Mouse (Mus musculus) liver, embryonic 14.5 days (tissue): ENCODE data around the gene Plcb4.

Source experiments
- CTCF ChIP-seq: IDR thresholded peaks from 2 replicates; pipeline ENCODE4 v1.5.1; 2016; ENCODE audit warnings: antibody characterized with exemption, low read depth, control low read depth
- EP300 ChIP-seq: IDR thresholded peaks from 2 replicates; pipeline ENCODE4 v1.6.1; 2016; ENCODE audit warnings: antibody characterized with exemption, low read depth

DNA sequence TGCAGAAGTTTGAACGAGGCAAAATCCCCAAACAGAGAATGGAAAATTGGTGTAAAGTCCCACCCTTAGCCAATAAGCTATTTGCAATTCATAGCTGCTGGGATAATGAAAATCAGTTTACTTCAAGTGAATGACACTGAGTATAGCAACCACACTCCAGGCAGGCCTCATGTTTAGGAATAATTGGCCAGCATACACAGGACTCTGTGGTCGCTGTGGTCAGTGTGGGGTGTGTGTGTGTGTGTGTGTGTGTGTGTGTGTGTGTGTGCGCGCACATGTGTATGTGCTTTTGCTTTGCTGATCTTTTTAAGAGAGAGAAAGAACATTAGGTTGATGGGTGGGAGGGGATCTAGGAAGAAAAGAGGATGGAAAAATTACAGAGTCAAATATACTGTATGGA is 134.1 kb downstream of the Plcb4 start:
- TF ChIP-seq CTCF (no peak), EP300 (no peak)
